Mouse (Mus musculus): Measurements from ENCODE around the gene Kif28. TPM values are rescaled to one million over a fixed set of nuclear protein-coding genes. Genes with fewer than 3 reads are reported as not detected.

Kif28 gene
- polyA plus RNA-seq, 1 experiment from 2014 or later: not detected

DNA sequence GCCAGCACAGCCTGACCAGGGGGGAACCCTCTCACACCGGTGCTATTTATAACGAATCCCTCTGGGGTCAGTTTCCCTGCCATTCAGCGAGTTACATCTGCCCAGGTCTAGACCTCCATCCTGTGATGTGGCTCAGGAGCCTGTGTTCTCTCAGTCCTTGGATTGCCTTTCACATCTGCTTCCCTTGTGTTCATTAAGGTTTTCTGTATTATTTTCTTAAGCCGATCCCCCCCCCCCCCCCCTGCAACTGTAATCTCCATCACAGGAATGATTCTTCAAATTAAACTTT, 99.1 kb downstream of the Kif28 start:
- no peak overlapping the region for H3K4me2 ChIP-seq (ENCODE audit: low read depth, low read length)
- no peak overlapping the region for H3K9ac ChIP-seq (ENCODE audit: low read depth, low read length)
- no peak for ATAC-seq (ENCODE audit: low read depth)
- 20% methylated on average over 4 of the region's 4 CpGs for WGBS (ENCODE audit: insufficient replicate concordance)
- no peak overlapping the region for H3K4me3 ChIP-seq (ENCODE audit: low read depth, low read length)
- H3K36me3 ChIP-seq (ENCODE audit: control insufficient read depth, insufficient read depth): no peaks in the 10 kb centered on the region
- H3K27ac ChIP-seq (ENCODE audit: low read length): no peak overlapping the region
- H3K27me3 ChIP-seq (ENCODE audit: control insufficient read depth, insufficient read depth, low read depth, low read length): no peaks in the 10 kb centered on the region
- H3K4me1 ChIP-seq (ENCODE audit: control insufficient read depth, low read depth, low read length): peaks cover 4% of the 10 kb centered on the region
- no peaks in the 10 kb centered on the region for H3K9me3 ChIP-seq (replicated peaks; ENCODE audit: control insufficient read depth, low read length)

Other genes with a start within 250 kb of the Kif28 start
- gene Smyd3, start 227.2 kb downstream of the Kif28 start, polyA plus RNA-seq (2015; fragmentation: Nextera tagmentation; extraction: Ambion mirVana): 5.4 and 6.4 TPM in 2 replicates
- gene Tfb2m, start 199.0 kb downstream of the Kif28 start, polyA plus RNA-seq (2015; fragmentation: Nextera tagmentation; extraction: Ambion mirVana): 7.7 and 10.0 TPM in 2 replicates
- gene Cnst, start 198.9 kb downstream of the Kif28 start, polyA plus RNA-seq (2015; fragmentation: Nextera tagmentation; extraction: Ambion mirVana): 11.6 and 11.8 TPM in 2 replicates
- 9.4 and 10.0 TPM in 2 replicates for gene Sccpdh, start 77.1 kb downstream of the Kif28 start, polyA plus RNA-seq (2015; fragmentation: Nextera tagmentation; extraction: Ambion mirVana)
- 0.08 and 0.13 TPM in 2 replicates for gene Gm10518, start 58.1 kb upstream of the Kif28 start, polyA plus RNA-seq (2015; fragmentation: Nextera tagmentation; extraction: Ambion mirVana)
- 14.4 and 14.9 TPM in 2 replicates for gene Ahctf1, start 58.4 kb upstream of the Kif28 start, polyA plus RNA-seq (2015; fragmentation: Nextera tagmentation; extraction: Ambion mirVana)
- 6.7 and 7.1 TPM in 2 replicates for gene Cdc42bpa, start 215.2 kb upstream of the Kif28 start, polyA plus RNA-seq (2015; fragmentation: Nextera tagmentation; extraction: Ambion mirVana)

Data from liver, embryonic 16.5 days (tissue).